Mouse (Mus musculus): Measurements from ENCODE around the gene Trir.

Gene Trir

DNA sequence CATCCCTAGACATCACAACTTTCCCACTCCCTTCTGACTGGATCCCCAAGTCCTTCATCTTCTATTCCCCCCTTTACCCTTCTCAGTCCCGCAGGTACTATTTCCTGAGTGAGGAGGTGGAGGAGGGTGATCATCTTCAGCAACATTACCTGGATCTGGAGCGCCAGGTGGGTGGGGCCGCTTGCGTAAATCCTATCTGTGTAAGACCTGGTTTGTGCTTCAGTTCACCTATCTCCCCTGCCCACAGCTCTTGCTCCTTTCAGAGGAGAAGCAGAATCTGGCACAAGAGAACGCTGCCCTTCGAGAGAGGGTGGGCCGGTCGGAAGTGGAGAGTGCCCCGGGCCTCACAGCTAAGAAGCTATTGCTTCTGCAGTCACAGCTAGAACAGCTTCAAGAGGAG, 32.2 kb upstream of the Trir start:
- DNase-seq (ENCODE audit: low spot score in 2 of 2): no peak

DNA sequence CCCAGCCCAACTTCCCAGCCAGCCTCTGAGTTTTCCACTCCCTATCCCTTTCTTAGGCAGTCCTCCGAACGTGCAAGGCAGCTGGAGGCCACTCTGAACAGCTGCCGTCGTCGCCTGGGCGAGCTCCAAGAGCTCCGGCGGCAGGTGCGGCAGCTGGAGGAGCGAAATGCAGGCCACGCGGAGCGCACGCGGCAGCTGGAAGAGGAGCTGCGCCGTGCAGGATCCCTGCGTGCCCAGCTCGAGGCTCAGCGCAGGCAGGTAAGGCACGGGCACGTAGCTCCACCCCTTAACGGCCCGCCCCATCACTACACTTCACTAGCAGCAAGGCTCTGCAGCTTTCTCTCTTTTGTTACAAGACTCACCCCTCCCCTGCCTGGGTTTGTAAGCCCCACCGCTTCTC, 30.9 kb upstream of the Trir start:
- DNase-seq (ENCODE audit: low spot score in 2 of 2): no peak

DNA sequence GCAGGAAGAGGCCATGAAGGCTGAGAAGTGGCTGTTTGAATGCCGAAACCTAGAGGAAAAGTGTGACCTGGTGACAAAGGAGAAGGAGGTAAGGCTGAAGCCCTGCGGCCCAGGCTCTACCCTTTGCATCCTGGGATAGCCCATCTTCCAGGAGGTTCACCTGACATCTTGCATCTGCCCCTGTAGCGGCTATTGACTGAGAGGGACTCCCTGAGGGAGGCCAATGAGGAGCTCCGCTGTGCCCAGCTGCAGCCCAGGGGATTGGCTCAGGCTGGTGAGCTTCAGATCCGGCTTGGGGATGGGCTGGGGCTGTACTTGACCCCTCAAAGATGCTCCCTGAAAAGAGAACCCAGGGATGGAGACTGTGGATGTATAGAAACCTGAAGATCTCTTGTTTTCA, 29.6 kb upstream of the Trir start:
- DNase-seq (ENCODE audit: low spot score in 2 of 2): no peak

DNA sequence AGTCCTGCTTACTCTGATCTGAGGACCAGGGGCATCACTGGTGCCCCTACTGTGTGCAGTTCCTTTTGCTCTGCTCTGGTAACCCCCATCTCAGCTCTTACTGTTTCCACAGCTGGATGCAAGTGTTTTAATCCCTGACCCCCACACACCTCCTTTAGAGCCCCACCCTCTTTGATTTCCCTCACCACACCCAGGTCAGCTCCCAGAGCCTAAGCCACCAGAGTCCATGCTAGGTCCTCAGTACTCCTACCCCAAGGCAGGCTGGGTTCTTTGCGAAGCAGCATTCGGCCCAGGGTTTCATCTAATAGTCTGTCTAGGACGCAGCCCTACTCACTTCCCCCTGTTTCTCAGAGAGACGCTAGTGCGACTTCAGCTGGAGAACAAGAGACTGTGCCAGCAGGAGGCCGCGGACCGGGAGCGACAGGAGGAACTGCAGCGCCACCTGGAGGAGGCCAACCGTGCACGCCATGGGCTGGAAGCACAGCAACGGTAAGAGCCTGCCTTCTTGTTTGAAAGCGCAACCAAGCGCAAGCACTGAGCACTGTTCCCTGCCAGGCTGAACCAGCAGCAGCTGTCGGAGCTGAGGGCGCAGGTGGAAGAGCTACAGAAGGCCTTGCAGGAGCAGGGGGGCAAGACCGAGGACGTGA, 28.9 kb upstream of the Trir start:
- DNase-seq (ENCODE audit: low spot score in 2 of 2): peak; percentile 87 to 96

DNA sequence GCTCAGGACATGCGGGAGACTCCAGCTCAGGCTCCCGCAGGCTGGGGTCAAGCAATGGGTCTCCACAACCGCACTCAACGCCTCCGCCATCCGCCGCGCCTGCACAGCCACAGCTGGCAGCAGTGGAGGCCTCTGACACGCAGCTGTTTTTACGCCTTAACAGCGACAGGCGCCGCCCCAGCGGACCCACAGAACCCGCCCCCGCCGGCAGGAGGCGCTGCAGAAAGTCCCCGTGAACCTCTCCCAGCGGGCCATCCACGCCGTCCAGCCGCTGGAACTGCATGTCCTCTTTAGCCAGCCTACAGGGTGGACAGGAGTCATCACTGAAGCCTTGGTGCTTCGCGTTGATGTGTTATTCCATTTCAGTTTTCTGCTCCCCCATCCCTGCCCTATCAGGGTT, 18.9 kb upstream of the Trir start:
- DNase-seq (ENCODE audit: low spot score in 2 of 2): peak; percentile 62 to 81

DNA sequence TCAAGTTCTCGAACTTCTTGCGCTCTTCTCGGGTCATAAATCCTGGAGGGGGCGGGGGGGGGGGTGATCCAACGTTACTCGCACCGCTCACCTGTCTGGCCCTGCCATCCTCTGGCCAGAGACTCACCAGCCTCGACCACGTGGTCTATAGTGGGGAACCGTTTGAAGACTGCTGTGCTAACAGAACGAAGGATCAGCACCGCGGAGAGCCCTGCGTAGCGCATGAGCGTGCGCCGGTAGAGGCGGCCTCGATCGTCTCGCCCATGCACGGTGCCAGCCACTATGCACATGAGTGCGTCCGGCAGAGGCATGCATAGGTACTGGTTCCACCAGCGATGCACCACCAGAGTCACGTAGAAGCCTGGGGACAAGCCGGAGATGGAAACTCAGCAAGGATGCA, 15.4 kb upstream of the Trir start:
- no peak for DNase-seq (ENCODE audit: low spot score in 2 of 2)

DNA sequence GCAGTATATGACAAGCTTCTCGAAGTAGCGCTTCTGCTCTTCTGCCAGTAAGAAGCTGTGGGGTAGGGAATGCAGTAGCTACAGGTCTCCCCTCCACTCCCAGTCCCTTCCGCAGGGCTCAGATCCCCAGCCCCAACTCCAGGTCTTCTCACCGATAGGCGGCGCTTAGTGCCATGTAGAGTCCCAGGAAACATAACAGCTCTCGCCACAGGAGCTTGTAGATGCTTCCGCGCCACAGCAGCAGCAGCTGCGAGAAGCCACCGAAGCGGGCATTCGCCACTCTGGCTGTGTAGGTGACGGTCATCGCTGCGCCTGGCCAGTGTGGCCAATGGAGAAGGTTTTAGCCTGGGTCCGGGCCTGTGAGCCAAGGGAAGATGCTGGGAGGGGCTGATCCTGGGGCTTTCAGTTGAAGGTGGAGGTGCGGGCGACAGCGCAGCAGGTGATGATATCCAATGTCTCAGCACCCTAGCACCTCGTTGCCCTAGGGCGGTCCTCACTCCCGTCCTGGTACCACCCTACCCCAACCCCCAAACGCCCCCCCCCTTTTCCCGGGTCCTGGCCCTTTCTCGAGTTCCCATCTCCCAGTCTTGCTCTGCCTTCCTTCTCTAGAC, 13.3 kb upstream of the Trir start:
- peak; percentile 52 to 78 for DNase-seq (ENCODE audit: low spot score in 2 of 2)

DNA sequence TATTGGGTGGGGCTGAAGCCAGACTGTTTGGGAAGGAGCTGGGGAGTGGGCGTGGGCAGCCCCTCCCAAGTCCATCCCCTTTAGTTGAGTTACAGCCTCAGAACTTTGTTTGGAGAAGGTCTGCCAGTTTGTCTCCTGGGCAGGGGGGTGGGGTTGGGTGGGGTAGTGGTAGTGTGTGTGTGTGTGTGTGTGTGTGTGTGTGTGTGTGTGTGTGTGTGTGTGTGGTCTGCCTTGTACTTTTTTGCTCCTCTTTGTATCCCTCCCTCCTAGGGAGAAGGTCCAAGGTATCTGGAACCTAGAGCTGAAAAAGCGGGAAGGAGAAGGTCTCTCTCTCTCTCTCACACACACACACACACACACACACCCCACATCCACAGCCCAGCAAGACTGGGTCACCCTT, 12.2 kb upstream of the Trir start, which contains the start of gene Best2:
TSS of gene Best2 (minus strand) at position 101 of the 400 bp plus-strand sequence.
- DNase-seq (ENCODE audit: low spot score in 2 of 2): no peak

DNA sequence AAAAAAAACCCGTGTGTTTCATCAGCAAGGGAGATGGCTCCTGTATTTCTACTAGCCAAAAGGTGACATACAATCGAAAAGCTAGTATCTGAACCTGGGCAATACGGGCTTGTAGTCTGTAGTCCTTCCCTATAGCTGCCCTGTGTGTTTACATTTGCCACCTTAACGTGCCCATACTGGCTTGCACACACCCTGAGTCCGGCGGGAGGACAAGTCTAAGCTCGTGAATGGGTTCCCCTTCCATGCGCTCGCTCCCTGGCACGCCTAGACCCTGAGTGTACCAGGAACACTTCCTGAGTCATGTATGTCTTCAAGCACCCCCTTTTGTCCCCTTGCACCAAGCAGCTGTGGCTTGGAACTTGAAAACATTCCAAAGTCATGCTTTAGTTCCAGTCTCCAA, 9.9 kb upstream of the Trir start:
- DNase-seq (ENCODE audit: low spot score in 2 of 2): no peak

DNA sequence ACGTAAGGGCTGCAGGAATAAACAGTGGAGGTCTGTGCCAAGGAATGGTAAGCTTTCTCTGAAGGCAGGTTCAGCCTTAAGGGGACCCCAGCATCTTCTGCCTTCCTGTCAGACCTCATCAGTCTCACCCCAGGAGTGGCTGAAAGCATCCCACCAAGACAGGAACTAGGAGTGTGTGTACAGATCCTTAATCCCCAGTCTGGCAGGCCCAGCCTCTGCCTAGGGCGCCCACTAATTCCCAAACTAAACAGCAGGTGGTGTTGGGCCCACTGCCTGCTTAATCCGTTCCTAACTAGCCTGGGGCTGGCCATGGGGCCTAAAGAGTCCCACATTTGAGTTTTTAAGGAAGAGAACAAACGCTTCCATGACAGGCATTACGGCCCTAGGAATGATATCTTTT, 9.4 kb upstream of the Trir start:
- DNase-seq (ENCODE audit: low spot score in 2 of 2): no peak

DNA sequence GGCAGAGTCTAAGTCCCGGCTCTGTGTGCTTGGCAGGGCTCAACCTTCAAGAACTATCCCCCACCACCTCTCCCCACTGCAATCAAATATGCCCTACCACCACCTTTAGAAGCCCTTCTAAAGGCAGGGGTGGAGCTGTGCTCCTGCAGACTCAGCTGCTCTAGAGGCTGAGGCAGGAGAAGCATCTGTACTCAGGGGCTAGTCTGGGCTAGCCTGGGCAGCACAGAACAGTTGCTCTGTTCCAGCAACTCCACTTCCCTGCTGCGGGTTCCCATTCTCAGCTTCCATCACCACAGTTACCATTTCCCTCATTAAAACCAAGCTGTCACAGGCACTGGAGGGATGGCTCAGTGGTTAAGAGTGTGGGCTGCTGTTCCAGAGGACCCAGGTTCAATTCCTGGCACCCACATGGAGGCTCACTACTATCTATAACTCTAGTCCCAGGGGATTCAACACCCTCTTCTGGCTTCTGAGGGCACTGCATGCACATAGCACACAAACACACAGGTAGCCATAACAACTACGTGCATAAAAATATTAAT, 5.0 kb upstream of the Trir start:
- no peak for DNase-seq (ENCODE audit: low spot score in 2 of 2)

DNA sequence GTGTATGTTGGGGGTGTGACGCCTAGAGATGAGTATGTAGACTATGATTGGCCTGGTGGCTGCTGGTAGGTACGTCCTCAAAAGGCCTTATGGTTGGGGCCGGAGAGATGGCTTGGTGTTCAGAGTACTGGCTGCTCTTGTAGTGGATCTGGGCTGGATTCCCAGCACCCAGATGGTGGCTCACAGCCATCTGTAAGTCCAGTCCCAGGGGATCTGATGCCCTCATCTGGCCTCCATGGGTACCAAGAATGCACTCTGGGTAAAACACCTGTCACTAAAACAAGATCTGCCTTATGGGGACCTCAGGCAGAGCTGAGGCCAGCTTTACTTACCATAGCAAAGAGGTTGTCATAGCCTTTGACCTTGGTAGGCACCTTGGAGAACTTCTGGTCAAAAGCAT, 2.8 kb upstream of the Trir start:
- DNase-seq (ENCODE audit: low spot score in 2 of 2): no peak

DNA sequence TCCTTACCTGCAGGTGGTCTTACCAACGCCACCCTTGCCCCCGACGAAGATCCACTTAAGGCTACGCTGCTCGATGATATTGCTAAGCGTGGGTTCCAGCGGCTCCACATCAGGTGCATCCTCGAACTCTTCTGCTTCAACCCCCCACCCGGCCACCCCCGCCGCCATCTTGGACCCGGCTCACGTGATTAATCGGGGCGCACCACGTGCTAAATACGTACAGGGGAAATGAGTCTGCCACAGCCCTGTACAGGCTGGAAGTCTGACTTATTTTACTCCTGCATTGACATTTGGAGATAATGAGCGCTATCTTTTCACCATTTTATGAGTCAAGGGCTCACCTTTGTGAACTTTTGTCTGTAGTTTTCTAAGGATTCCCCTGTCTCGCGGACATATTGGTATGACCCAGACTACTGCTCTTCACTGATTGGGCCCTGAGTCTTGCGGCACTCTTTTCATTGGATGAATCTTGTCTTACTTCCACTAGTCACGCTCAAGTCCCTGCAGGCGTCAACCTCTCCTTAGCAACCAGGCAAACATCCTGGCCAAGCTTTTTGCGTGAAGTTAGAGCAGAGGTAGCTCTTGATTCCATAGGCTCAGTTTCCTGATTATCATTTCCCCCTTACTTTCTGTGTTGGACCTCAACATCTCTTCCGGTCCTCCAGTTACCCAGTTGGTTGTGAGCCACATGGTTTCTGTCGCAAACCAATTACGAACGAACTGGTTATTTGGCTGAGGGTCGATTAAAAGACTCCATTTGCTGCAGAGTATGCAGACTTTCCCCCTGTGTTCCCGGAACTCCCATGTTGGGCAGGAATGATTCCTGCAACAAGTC, 1.3 kb upstream of the Trir start, which contains the start of gene Asna1:
TSS of gene Asna1 (minus strand) at position 184 of the 835 bp plus-strand sequence.
- peak; percentile 82 to 88 for DNase-seq (ENCODE audit: low spot score in 2 of 2)

DNA sequence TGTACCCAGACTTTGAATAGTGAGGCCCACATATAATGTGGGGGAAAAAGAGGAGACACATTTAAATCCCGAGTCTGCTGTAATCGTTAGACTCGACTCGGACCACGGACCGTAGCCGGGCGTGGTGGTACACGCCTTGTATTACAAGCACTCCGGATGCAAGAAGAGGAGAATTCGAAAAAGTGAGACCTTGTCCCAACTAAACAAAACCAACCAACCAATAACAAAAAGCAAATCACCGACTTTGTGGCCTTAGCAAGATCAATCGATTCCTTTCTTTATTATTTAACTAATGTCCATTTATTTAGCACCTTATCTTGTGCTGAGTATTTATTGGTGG, 863 bp downstream of the Trir start:
- DNase-seq (ENCODE audit: low spot score in 2 of 2): peak in 1 of 2 experiments; percentile 57

DNA sequence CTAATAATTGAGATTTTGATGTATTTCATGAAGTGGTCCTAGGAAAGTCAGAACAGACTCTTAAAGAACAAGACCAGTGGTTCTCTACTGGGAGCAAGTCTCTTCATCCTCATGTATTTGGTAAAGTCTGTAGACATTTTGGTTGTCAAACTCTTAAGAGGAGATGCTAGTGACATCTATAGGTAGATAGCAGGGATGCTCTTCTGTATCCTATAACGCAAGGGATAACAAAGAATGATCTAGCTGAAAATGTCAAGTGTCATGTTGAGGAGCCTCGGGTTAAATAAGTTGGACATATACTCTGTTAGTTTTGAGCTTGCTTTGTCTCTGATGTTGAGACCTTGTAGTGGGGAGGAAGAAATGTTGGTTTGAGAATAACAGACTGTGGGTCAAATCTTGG, 1.3 kb downstream of the Trir start:
- DNase-seq (ENCODE audit: low spot score in 2 of 2): no peak

DNA sequence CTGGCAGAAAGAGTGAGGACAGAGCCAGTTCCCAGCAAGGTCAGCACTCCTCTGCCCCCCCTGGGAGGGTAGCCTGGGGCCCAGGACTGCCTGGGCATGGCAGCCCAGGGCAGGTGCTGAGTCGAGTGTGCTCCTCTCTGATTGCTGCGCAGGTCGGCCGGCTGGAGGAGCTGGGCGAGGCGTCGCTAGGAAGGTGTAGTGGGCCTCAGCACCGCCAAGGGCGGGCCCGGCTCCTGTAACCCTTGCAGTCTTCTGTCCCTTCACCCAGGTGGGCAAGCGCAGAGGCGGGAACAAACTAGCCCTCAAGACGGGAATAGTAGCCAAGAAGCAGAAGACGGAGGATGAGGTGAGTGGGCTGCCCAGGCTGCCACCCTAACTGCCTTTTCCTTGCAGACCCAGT, 2.6 kb downstream of the Trir start:
- DNase-seq (ENCODE audit: low spot score in 2 of 2): no peak

DNA sequence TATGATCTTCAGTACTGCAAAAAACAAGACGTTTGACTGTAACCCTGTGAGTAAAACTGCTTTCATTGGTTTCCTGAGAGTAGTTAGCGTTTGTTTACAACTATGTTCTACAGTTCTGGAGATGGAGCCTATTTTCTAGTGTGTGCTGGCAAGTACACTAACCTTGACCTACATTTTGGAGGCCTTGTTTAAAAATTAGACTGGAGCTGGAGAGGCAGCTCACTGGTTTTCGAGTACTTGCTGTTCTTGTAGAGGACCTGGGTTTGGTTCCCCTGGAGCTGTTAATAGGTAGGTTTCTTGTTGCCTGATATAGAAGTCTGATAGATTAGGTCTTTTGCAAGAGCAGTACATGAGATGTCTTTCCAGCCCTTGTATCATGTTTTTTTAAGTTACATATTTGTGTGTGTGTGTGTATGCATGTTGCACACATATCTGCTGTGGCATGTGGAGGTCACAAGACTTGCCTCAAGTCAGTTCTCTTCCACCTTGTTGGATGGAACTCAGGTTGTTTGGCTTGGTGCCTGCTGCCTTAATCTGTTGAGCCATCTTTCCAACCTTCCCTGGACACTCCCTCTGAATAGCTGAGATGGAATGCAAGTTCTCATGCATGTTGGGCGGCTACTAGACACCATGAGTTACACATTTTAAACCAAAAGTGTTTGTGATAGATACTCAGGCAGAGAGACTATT, 6.1 kb downstream of the Trir start:
- DNase-seq (ENCODE audit: low spot score in 2 of 2): no peak

DNA sequence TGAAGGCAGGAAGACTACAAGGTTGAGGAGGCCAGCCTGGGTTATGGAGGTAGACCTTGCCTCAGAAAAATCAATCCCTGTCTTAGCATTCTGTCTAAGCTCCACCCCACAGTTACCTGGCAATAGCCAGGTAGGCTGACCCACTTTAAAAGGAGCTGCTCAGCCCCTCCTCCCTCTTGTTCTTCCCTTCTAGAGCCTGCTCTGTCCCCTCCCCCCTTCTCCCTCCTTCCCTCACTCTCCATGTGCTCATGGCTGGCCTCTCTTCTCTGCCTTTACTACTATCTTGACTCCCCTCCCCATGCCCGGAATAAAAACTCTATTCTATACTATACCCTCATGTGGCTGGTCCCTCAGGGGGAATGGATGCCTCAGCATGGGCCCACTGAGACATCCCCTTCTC, 7.2 kb downstream of the Trir start:
- no peak for DNase-seq (ENCODE audit: low spot score in 2 of 2)

DNA sequence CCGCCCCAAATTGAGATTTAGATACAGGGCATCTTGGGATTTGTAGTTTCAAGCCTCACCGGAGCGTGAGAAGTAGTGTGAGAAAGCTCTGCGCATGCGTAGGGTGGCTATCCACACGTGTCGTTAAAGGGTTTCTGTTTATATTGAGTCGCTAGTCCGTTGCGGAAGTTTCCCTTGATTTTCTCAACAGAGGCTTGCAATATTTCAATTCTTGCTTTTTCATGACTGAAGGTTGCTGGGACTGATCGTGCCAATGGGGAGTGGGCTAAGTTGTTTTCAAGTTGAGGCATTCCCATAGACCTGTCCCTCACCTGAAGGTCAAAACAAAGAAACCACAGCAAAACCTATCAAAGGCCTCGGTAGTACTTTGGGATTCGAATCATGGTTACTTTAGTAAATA, 8.1 kb downstream of the Trir start:
- DNase-seq (ENCODE audit: low spot score in 2 of 2): peak; percentile 42 to 89

DNA sequence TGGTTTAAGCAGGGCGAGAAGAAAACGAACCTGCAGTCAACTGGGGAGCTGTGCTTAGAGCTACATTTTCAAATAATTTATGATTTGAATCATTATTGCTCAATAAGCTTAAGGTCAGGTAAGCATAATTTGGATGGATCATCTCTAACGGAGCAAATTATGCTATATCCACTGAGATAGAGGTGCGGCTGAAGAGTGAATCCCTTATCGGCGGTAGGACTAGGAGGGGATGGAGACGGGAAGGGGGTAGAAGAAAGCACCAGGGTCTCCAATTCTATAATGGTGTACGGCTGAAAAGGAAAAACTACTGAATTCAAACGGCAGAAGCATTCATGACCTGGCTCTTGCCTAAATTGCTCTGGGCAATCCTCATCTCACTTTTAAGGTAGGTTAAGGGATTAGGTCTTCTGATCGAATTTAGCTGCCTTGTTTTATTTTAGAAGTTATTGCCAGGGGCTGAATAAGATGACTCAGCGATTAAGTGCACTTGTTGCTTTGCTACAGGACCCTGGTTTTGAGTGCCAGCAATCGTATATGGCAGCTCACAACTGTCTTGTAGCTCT, 8.6 kb downstream of the Trir start:
- DNase-seq (ENCODE audit: low spot score in 2 of 2): no peak

DNA sequence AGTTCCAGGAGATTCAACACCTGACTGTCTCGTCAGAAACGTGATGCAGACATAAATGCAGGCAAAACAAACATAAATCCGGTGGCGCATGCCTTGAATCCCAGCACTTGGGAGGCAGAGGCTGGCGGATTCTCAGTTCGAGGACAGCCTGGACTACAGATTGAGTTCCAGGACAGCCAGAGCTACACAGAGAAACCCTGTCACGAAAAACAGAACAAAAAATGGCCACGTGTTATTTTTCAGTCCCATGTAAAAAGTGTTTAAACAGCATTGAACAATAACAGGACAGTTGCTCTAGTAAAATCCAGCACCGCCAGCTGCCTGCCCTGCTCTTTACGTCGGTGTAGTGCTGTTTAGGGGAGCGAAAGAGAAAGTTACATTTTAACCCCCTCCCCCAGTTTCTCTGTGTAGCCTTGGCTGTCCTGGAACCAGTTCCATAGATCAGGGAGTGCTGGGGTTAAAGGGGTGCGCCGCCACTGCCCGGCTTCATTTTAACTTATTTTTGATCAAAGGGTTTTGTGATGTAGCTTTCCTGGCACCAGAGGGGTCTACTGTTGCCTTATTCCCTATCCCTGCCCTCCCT, 9.2 kb downstream of the Trir start:
- peak; percentile 34 to 47 for DNase-seq (ENCODE audit: low spot score in 2 of 2)

DNA sequence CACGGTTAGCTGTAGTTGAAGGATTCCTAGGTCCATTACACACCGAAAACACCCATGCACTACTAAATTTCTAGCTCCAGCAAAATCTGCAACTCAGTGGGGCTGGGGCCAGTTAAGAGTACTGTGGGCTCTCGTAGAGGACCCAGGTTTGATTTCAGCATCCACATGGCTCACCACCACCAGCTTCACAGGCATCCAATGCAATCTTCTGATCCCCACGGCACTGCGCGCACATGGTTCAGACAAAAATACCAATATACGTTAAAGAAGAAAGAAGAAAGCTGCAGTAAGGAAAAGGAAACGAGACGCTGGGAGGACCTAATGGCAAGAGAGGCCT, 9.7 kb downstream of the Trir start:
- no peak for DNase-seq (ENCODE audit: low spot score in 2 of 2)
